Mouse (Mus musculus) testis, adult 2 months (tissue): ENCODE measurements at regions not wholly inside any gene's neighbourhood (a gene's known extent, or its start where the extent isn't known, plus 50 kb on each side); places are given as distances from the start of the nearest gene placed in this dataset.

Experiments
- CTCF ChIP-seq: fragments of 200-500 bp; IDR thresholded peaks from 2 replicates; pipeline ENCODE4 v1.5.1; 2012; ENCODE audit warnings: low read depth, mild to moderate bottlenecking, inconsistent platforms, low read length, moderate library complexity; ENCODE audit not compliant: control insufficient read depth, insufficient read depth, insufficient replicate concordance
- POLR2A ChIP-seq: fragments of 200-500 bp; IDR thresholded peaks from 2 replicates; pipeline ENCODE4 v1.6.1; 2012; ENCODE audit warnings: low read depth, mild to moderate bottlenecking, inconsistent platforms, low read length, moderate library complexity; ENCODE audit not compliant: control insufficient read depth

DNA sequence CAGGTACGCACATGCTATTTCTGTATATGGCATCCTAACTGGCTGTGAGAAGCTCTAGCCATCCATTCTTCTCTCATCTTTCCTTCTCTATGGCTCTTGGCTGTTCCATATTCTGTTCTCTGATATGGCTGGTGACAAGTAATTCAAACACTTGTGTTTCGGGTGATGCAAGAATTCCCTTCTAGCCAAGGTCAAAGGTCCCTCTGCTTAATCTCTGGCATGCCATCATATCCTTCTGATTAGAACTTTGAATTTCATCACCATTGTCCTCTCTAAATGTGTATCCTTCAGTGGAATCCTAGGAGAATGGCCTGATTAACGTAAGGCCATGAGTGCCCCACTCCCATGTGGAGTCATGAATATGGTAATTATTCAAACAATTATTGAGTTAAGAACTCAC lies 215.5 kb downstream of the Srek1 start:
- TF ChIP-seq CTCF (no peak), POLR2A (no peak)
